Mouse (Mus musculus): ENCODE results near the gene Tial1.

Tial1 gene

GRCm38 (mm10) chr7:128461285-128462215, at the start of gene Tial1:
Gene Tial1, minus strand, starts transcription at chr7:128461717.
- DNase-seq (ENCODE audit: low spot score), result peak; percentile 99

- DNase-seq (ENCODE audit: low spot score), result peak; percentile 34
Measured at GRCm38 (mm10) chr7:128504091-128504490, 42.6 kb upstream of the Tial1 start.

- DNase-seq (ENCODE audit: low spot score), result no peak
Measured at GRCm38 (mm10) chr7:128499801-128500200, 38.3 kb upstream of the Tial1 start.

- DNase-seq (ENCODE audit: low spot score), result no peak
Measured at GRCm38 (mm10) chr7:128494546-128494945, 33.0 kb upstream of the Tial1 start.

DNA sequence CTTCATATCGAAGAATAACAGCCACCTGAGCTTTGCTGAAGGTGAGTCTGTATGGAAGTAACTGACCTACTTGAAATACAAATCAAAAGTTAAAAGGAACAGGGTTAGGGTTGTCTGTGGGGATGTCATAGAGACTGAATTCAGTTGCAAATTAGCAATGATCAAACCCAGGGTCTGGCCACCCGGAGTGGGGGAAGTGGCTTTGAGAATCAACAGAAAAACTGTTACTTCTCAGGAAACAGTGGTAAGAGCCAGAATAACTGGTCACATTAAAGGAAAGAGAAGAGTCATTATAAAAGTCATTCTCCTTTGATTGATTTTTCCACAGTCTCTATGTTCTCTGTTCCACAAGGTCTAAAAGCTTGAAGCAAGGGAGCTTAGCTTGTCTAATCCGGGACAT, 27.5 kb upstream of the Tial1 start:
- DNase-seq (ENCODE audit: low spot score), result no peak

- DNase-seq (ENCODE audit: low spot score), result peak; percentile 79
Measured at GRCm38 (mm10) chr7:128474322-128474721, 12.8 kb upstream of the Tial1 start.

DNA sequence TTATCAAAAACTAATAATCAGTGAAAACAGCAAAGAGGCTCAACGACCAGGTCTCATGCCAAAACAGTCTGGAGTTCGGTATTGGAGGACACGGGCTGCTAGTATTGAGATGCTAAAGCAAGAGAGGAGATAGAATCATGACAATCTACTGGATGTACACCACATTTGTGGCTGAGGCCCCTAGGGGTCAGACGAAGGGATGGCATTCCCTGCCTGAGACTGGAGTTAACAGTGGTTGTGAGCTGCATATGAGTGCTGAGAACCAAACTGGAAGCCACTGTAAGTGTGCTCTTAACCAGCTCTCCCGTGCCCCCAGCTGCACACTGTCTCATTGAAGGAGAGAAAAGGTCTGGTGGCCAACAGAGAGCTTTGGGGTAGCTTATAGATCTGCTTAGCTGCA, 889 bp upstream of the Tial1 start:
- DNase-seq (ENCODE audit: low spot score), result no peak

- DNase-seq (ENCODE audit: low spot score), result no peak
Measured at GRCm38 (mm10) chr7:128460865-128461228, 670 bp downstream of the Tial1 start.

DNA sequence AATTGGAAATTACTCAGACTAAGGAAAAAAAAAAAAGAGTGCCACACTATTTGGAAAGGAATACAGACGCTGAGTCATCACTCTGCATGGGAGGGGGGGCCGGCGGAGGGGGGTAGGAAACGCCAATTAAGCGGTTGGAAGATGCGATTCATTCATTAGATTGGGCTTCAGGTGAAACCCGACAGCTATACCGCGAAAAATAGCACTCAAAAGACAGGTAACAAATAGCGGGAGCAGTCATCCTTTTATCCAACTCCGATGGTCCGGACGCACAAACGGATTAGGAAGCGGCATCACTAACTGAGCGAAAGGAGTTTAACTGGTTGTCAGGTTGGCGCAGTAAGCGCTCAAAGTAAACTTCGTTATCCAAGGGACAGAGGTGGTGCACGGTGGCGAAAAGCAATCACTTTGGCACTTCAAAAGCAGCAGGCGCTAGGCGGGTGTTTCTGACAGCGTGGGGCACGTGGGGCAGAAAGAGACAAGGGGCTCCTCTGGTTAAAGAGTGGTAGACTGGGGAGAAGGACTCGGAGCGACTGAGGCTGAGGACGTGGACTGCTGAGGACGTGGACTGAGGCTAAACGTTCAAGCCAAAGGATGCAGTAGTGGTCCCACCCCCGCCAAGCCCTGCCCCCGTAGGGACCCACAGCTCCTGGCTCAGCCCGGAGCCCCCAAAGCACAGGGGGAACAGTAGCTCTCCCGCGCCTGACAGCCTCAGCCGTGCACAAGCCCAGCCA, 1.2 kb downstream of the Tial1 start:
- peak; percentile 23 for DNase-seq (ENCODE audit: low spot score)

DNA sequence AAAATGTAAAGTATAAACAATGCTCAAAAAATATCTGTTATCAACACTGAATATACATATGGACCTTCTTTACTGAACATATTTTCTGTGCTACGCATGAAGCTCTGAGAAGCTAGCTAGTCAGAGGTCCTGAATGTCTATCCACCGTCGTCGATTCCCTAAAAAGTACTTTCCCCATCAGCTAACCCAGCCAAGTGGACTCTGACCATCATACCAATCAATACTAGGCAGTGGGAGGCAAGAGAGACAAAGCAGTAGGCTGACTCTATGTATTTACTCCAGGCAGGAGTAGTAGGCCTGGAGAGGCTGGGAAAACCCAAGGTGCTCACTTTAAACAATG, 1.8 kb downstream of the Tial1 start:
- no peak for DNase-seq (ENCODE audit: low spot score)

GRCm38 (mm10) chr7:128458011-128458410, 3.5 kb downstream of the Tial1 start:
- no peak for DNase-seq (ENCODE audit: low spot score)

GRCm38 (mm10) chr7:128452731-128453130, 8.8 kb downstream of the Tial1 start:
- DNase-seq (ENCODE audit: low spot score), result no peak

GRCm38 (mm10) chr7:128440584-128440983, 20.9 kb downstream of the Tial1 start:
- DNase-seq (ENCODE audit: low spot score), result no peak

DNA sequence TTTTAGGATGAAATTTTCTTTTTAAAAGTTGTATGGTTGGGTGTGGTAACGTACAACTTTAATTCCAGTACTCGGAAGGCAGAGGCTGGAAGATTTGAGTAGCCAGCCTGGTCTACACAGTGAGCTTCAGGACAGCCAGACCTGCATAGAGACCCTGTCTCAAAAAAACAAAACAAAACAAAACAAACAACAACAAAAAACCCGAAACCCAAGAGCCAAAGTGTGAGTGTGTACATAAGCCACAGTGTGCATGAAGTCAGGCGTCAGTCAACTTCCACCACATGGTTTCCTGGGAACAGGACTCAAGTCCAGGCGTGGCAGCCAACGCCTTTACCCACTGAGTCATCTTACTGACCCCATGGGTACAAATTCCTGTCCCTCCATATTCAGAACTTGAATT, 22.3 kb downstream of the Tial1 start:
- no peak for DNase-seq (ENCODE audit: low spot score)

- DNase-seq (ENCODE audit: low spot score), result no peak
Measured at GRCm38 (mm10) chr7:128438131-128438530, 23.4 kb downstream of the Tial1 start.

DNA sequence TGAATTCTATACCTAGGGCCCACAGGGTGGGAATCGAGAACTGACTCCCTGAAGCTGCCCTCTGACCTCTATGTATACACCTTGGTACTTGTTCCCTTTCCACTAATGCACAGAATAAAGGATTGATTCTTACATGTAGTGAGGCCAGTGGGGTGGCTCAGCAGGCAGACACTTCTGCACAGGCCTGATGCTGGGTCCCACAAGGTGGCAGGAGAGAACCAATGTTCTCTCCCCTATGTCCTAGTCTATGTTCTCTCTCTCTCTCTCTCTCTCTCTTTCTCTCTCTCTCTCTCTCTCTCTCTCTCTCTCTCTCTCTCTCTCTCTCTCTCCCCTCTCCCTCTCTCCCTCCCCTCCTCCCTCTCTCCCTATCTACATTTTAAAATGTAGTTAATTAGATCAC, 28.3 kb downstream of the Tial1 start:
- DNase-seq (ENCODE audit: low spot score), result peak; percentile 21

DNA sequence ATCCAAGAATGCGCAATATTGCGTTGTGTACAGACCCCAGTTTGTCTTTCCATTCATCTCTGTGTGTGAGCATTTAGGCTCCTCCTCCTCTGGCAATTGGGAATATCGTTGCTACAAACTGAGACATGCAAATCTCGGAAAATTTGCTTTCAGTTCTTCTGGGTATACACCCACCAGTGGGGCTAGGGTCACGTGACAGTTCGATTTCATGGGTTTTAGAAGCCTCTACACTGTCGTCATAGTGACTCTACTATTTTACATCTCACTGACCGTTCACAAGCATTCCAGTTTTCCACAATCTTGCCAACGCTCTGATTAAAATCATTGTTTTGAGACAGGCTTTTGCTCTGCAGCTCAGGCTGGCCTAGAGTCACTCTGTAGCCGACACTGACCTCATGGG, 28.9 kb downstream of the Tial1 start:
- DNase-seq (ENCODE audit: low spot score), result no peak

DNA sequence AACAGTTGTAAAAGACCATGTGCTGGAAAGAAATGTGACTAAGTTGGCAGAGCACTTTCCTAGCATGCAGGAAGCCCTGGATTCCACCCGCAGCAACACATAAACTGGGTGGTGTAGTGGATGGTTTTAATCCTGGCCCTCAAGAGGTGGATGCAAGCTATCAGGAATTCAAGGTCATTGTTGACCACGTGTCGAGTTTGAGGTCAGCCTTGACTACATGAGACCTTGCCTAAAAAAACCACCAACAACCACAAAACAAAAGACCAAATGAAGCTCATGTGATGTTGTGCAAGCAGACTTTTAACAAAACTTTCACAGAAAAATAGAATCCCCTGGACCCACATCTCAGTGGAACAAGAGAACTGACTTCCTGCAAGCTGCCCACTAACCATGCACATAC, 39.0 kb downstream of the Tial1 start:
- no peak for DNase-seq (ENCODE audit: low spot score)

GRCm38 (mm10) chr7:128421701-128422100, 39.8 kb downstream of the Tial1 start:
- DNase-seq (ENCODE audit: low spot score), result no peak

- DNase-seq (ENCODE audit: low spot score), result no peak
Measured at GRCm38 (mm10) chr7:128419690-128420089, 41.8 kb downstream of the Tial1 start.

- peak; percentile 34 for DNase-seq (ENCODE audit: low spot score)
Measured at GRCm38 (mm10) chr7:128417930-128418779, 43.4 kb downstream of the Tial1 start, which contains the start of gene Rgs10. Gene Rgs10, minus strand, starts transcription at chr7:128418758.

DNA sequence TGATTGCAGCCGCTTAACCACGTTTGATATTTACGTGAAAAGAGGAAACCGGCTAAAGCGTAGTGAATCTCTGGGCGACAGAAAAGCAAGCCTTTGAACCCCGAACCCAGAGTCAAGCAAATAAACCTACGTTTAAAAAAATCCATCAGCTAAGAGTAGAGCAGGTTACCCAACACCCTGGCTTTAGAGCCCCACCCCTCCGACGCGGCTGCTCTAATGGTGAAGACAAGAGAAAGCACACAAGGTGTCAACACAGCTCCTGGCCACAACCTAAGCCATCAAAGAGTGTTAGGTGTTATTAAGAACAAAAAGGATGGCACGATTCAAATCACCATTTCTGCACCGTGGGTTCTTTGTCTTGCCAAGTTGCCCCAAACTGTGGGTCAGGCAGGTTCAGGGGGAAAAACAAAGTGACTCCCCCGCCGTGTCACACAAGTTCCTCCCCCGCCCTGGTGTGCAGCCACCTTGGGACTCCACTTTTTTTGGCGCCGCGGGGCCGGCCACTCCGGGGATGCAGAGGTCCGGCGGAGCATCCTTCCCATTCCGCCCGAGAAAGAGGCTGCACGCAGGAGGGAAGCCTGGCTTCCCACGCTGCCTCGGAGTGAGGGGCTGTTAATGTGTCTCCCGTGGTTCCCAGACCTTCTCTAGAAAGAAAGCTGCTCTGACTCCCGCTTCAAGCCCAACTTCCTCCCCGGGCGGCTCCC, 44.1 kb downstream of the Tial1 start:
- DNase-seq (ENCODE audit: low spot score), result no peak
